Comparison of ENCODE assay signal across 21 mouse cellular contexts in genomic region chr5:111740384-111741275, GRCm38 (mm10). TPM values are rescaled to one million over a fixed set of nuclear protein-coding genes. Genes with fewer than 3 reads are reported as not detected.
DNase-seq lines count a peak whose midpoint lies in the region; ATAC-seq and TF ChIP-seq lines count a peak whose summit lies in the region.
"Had no signal": no experiment of that assay in that cellular context is flagged by ENCODE, and none has a peak within 500 bp of the region (broad histone marks: within the 10 kb centered on the region; RNA-seq: fewer than 3 reads in every experiment).

No protein-coding gene starts in this region.

- no peak overlapping the region for H3K4me3 ChIP-seq in forebrain, embryonic 11.5 days (ENCODE audit: low read depth, low read length)
- H3K4me3 ChIP-seq in forebrain, embryonic 16.5 days (replicated peaks; ENCODE audit: low read length), result no peak overlapping the region
- no peak overlapping the region for H3K4me3 ChIP-seq in hindbrain, postnatal 0 days (ENCODE audit: low read length)
- no peak overlapping the region for H3K4me3 ChIP-seq in neural tube, embryonic 13.5 days
- H3K4me3 ChIP-seq in lung, postnatal 0 days (ENCODE audit: low read depth, low read length), result no peak overlapping the region
- H3K4me3 ChIP-seq: embryonic facial prominence, embryonic 15.5 days; heart, embryonic 13.5 days; limb, embryonic 13.5 days; liver, embryonic 15.5 days had no signal

- peaks cover 24% of the 10 kb centered on the region for H3K4me1 ChIP-seq in forebrain, embryonic 11.5 days (replicated peaks; ENCODE audit: control insufficient read depth, insufficient read depth, low read length)
- H3K4me1 ChIP-seq in forebrain, embryonic 16.5 days (replicated peaks; ENCODE audit: control insufficient read depth, insufficient read depth, low read length), result peaks cover 36% of the 10 kb centered on the region
- H3K4me1 ChIP-seq in hindbrain, postnatal 0 days (ENCODE audit: insufficient read depth, low read length), result 0 out of 2 replicates have a peak, but pooled peaks cover 3% of the 10 kb centered on the region
- H3K4me1 ChIP-seq in neural tube, embryonic 13.5 days (replicated peaks), result peaks cover 35% of the 10 kb centered on the region
- no peaks in the 10 kb centered on the region for H3K4me1 ChIP-seq in lung, postnatal 0 days (ENCODE audit: insufficient read depth, low read depth, low read length)
- H3K4me1 ChIP-seq: liver, embryonic 15.5 days had no signal

- H3K36me3 ChIP-seq in forebrain, embryonic 11.5 days (ENCODE audit: control insufficient read depth, insufficient read depth, low read length), result no peaks in the 10 kb centered on the region
- H3K36me3 ChIP-seq in forebrain, embryonic 16.5 days (ENCODE audit: control insufficient read depth, insufficient read depth), result no peaks in the 10 kb centered on the region
- no peaks in the 10 kb centered on the region for H3K36me3 ChIP-seq in hindbrain, postnatal 0 days (ENCODE audit: insufficient read depth, low read length)
- no peaks in the 10 kb centered on the region for H3K36me3 ChIP-seq in neural tube, embryonic 13.5 days
- H3K36me3 ChIP-seq in lung, postnatal 0 days (ENCODE audit: insufficient read depth, low read length), result no peaks in the 10 kb centered on the region
- H3K36me3 ChIP-seq: embryonic facial prominence, embryonic 15.5 days; heart, embryonic 13.5 days; limb, embryonic 13.5 days; liver, embryonic 15.5 days had no signal

- H3K27ac ChIP-seq in forebrain, embryonic 11.5 days (ENCODE audit: low read depth, low read length), result no peak overlapping the region
- peak overlapping the region; percentile 96 for H3K27ac ChIP-seq in forebrain, embryonic 16.5 days (ENCODE audit: low read length)
- H3K27ac ChIP-seq in hindbrain, postnatal 0 days, result no peak overlapping the region
- peak overlapping the region; percentile 52; the same call in 1 of the 2 replicates for H3K27ac ChIP-seq in neural tube, embryonic 13.5 days (replicated peaks)
- no peak overlapping the region for H3K27ac ChIP-seq in lung, postnatal 0 days (ENCODE audit: low read length)
- H3K27ac ChIP-seq: embryonic facial prominence, embryonic 15.5 days; heart, embryonic 13.5 days; limb, embryonic 13.5 days; liver, embryonic 15.5 days had no signal

- no peak overlapping the region for H3K4me2 ChIP-seq in forebrain, embryonic 11.5 days (ENCODE audit: low read depth, low read length, severe bottlenecking)
- peak overlapping the region; percentile 19; the same call in 1 of the 2 replicates for H3K4me2 ChIP-seq in forebrain, embryonic 16.5 days (ENCODE audit: low read length)
- H3K4me2 ChIP-seq in hindbrain, postnatal 0 days (ENCODE audit: low read depth, low read length), result no peak overlapping the region
- no peak overlapping the region for H3K4me2 ChIP-seq in neural tube, embryonic 13.5 days
- H3K4me2 ChIP-seq in lung, postnatal 0 days (replicated peaks; ENCODE audit: low read depth, low read length), result no peak overlapping the region
- H3K4me2 ChIP-seq: embryonic facial prominence, embryonic 15.5 days; heart, embryonic 13.5 days; limb, embryonic 13.5 days; liver, embryonic 15.5 days had no signal

- DNase-seq in forebrain, embryonic 11.5 days (ENCODE audit: low spot score), result peak; percentile 56
- no peak for DNase-seq in hindbrain, postnatal 0 days (ENCODE audit: low spot score)
- no peak for DNase-seq in layer of hippocampus, adult 11-12 months (ENCODE audit: low spot score)
- DNase-seq in lung, postnatal 0 days (ENCODE audit: low spot score), result no peak
- DNase-seq in cerebellum, postnatal 36 days, result no peak
- DNase-seq: adrenal gland, postnatal 10 days; cerebellum, adult 2 months; kidney, adult 9 months; lung, postnatal 4 days; right cerebral cortex, postnatal 4 days had no signal

- peaks cover 9% of the 10 kb centered on the region for H3K27me3 ChIP-seq in forebrain, embryonic 11.5 days (ENCODE audit: control insufficient read depth, insufficient read depth, low read length)
- no peaks in the 10 kb centered on the region for H3K27me3 ChIP-seq in forebrain, embryonic 16.5 days (replicated peaks; ENCODE audit: control insufficient read depth, insufficient read depth, low read length)
- no peaks in the 10 kb centered on the region for H3K27me3 ChIP-seq in hindbrain, postnatal 0 days (ENCODE audit: insufficient read depth, low read length)
- H3K27me3 ChIP-seq in neural tube, embryonic 13.5 days, result peaks cover 36% of the 10 kb centered on the region
- 0 out of 2 replicates have a peak, but pooled peaks cover 5% of the 10 kb centered on the region for H3K27me3 ChIP-seq in lung, postnatal 0 days (replicated peaks; ENCODE audit: insufficient read depth, low read length)

- no peak for TF ChIP-seq CTCF in hindbrain, postnatal 0 days (IDR thresholded peaks at IDR 0.05; ENCODE audit: low read depth)
- no peak for TF ChIP-seq CTCF in lung, postnatal 0 days (IDR thresholded peaks at IDR 0.05)

- WGBS in forebrain, embryonic 11.5 days, result 18% methylated on average over 16 of the region's 16 CpGs
- 6% methylated on average over 16 of the region's 16 CpGs for WGBS in forebrain, embryonic 16.5 days
- 27% methylated on average over 16 of the region's 16 CpGs for WGBS in hindbrain, postnatal 0 days
- 16% methylated on average over 16 of the region's 16 CpGs for WGBS in neural tube, embryonic 13.5 days
- 52% methylated on average over 16 of the region's 16 CpGs for WGBS in lung, postnatal 0 days

- ATAC-seq in forebrain, embryonic 11.5 days (replicated peaks; ENCODE audit: low FRiP score), result peak; percentile 79
- ATAC-seq in forebrain, embryonic 16.5 days, result peak; percentile 86
- peak; percentile 47 for ATAC-seq in hindbrain, postnatal 0 days
- ATAC-seq in neural tube, embryonic 13.5 days (ENCODE audit: low read depth), result peak; percentile 38
- ATAC-seq in lung, postnatal 0 days, result no peak

- no peak for TF ChIP-seq EP300 in lung, postnatal 0 days (IDR thresholded peaks at IDR 0.05)

- H3K9ac ChIP-seq in forebrain, embryonic 11.5 days (ENCODE audit: low read length), result no peak overlapping the region; the same call in 1 of the 2 replicates
- no peak overlapping the region; the same call in 1 of the 2 replicates for H3K9ac ChIP-seq in forebrain, embryonic 16.5 days (replicated peaks; ENCODE audit: low read depth, low read length)
- no peak overlapping the region for H3K9ac ChIP-seq in hindbrain, postnatal 0 days (replicated peaks; ENCODE audit: low read length)
- H3K9ac ChIP-seq in neural tube, embryonic 13.5 days, result no peak overlapping the region
- no peak overlapping the region for H3K9ac ChIP-seq in lung, postnatal 0 days (replicated peaks; ENCODE audit: low read depth)
- H3K9ac ChIP-seq: embryonic facial prominence, embryonic 15.5 days; limb, embryonic 13.5 days; liver, embryonic 15.5 days had no signal

- H3K9me3 ChIP-seq in forebrain, embryonic 11.5 days (ENCODE audit: control insufficient read depth, low read length), result no peaks in the 10 kb centered on the region
- H3K9me3 ChIP-seq in forebrain, embryonic 16.5 days (ENCODE audit: control insufficient read depth, low read length), result no peaks in the 10 kb centered on the region
- no peaks in the 10 kb centered on the region for H3K9me3 ChIP-seq in hindbrain, postnatal 0 days (ENCODE audit: low read length)
- no peaks in the 10 kb centered on the region for H3K9me3 ChIP-seq in neural tube, embryonic 13.5 days
- H3K9me3 ChIP-seq in lung, postnatal 0 days (ENCODE audit: low read length), result no peaks in the 10 kb centered on the region
- H3K9me3 ChIP-seq: embryonic facial prominence, embryonic 15.5 days; heart, embryonic 13.5 days; limb, embryonic 13.5 days; liver, embryonic 15.5 days had no signal

RNA-seq across cellular contexts. Expression of gene Gm26897, which starts 6.9 kb away (rescaled TPM):
- not detected in 2 replicates for polyA plus RNA-seq in forebrain, embryonic 11.5 days (2014; fragmentation: Nextera tagmentation; extraction: Ambion mirVana)
- not detected in 2 replicates for polyA plus RNA-seq in forebrain, embryonic 16.5 days (2015; fragmentation: Nextera tagmentation; extraction: Ambion mirVana)
- total RNA-seq in hindbrain, postnatal 0 days (2014; rRNA removed), result not detected in 2 replicates
- polyA plus RNA-seq in hindbrain, postnatal 0 days (2015; fragmentation: Nextera tagmentation; extraction: Ambion mirVana), result not detected in 2 replicates
- polyA plus RNA-seq in neural tube, embryonic 13.5 days (2015; fragmentation: Nextera tagmentation; extraction: Ambion mirVana), result not detected in 2 replicates
- polyA plus RNA-seq in lung, postnatal 0 days (2015; fragmentation: Nextera tagmentation; extraction: Ambion mirVana), result not detected in 2 replicates
- total RNA-seq: adrenal gland, postnatal 10 days; gastrocnemius, postnatal 4 days; layer of hippocampus, adult 8-10 months; left cerebral cortex, adult 8-10 months; MEL had no signal
- polyA plus RNA-seq: cerebellum, adult 2 months; cortical plate, adult 2 months; embryonic facial prominence, embryonic 15.5 days; heart, embryonic 13.5 days; limb, embryonic 13.5 days; liver, embryonic 15.5 days had no signal

Comparison
In these comparisons a context has a peak if more than half of its experiments do, and no peak if none do; other contexts are left out.
1. H3K27ac ChIP-seq: peak in forebrain, embryonic 16.5 days (single experiment) and neural tube, embryonic 13.5 days (single experiment); none in forebrain, embryonic 11.5 days (single experiment), hindbrain, postnatal 0 days (single experiment) and lung, postnatal 0 days (single experiment).